Mouse (Mus musculus): ENCODE data around the gene Gm17949.

DNA sequence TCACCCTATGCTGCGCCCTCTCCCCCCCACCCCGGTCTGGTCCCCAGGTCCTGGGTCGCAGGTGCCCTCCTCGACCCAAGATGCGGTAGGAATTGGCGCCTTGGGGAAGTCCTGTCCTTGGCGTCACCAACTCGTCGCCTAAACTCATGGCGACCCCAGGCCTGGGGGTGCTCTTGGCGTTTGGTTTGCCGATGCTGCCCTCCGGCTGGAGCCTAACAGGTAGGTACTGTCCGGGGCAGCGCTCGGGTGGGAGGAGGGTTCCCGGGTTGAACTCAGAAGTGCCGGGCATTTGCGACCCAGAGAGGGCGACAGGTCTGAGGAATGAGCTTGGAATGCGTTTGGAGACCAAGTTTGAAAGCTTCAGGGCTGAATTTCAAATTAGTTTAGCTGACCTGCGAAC is 51.3 kb downstream of the Gm17949 start:
- no peak for TF ChIP-seq CTCF (IDR thresholded peaks at IDR 0.05; ENCODE audit: low read depth)
- TF ChIP-seq EP300 (IDR thresholded peaks at IDR 0.05; ENCODE audit: low read depth), result no peak

Data from heart, postnatal 0 days (tissue).